25 mouse cellular contexts compared by ENCODE assay signal in genomic region chr7:126338906-126339305, GRCm38 (mm10). TPM values are rescaled to one million over a fixed set of nuclear protein-coding genes. Genes with fewer than 3 reads are reported as not detected.
A peak's percentile ranks its signal among the peaks of the same experiment; 100 is the strongest.
DNase-seq lines count a peak whose midpoint lies in the region; ATAC-seq and TF ChIP-seq lines count a peak whose summit lies in the region.
"Had no signal": no experiment of that assay in that cellular context is flagged by ENCODE, and none has a peak within 500 bp of the region (broad histone marks: within the 10 kb centered on the region; RNA-seq: fewer than 3 reads in every experiment).

No protein-coding gene starts in this region.

- 76% methylated on average over 8 of the region's 8 CpGs for WGBS in heart, embryonic 13.5 days
- 74% methylated on average over 8 of the region's 8 CpGs for WGBS in heart, embryonic 10.5 days
- 84% methylated on average over 8 of the region's 8 CpGs for WGBS in spleen, adult 2 months

- no peak for TF ChIP-seq POLR2A in spleen, adult 2 months (IDR thresholded peaks at IDR 0.05; ENCODE audit: low read depth, low read length)
- no peak for TF ChIP-seq POLR2A in ES-Bruce4 (IDR thresholded peaks at IDR 0.05; ENCODE audit: insufficient read depth, low read length)

- no peaks in the 10 kb centered on the region for H3K9me3 ChIP-seq in heart, embryonic 13.5 days
- no peaks in the 10 kb centered on the region for H3K9me3 ChIP-seq in heart, embryonic 10.5 days
- H3K9me3 ChIP-seq in ES-Bruce4 (replicated peaks; ENCODE audit: control insufficient read depth, insufficient read depth, low read length, poor library complexity, severe bottlenecking), result no peaks in the 10 kb centered on the region
- H3K9me3 ChIP-seq: embryonic facial prominence, embryonic 10.5 days; embryonic facial prominence, embryonic 15.5 days; hindbrain, embryonic 12.5 days; liver, embryonic 12.5 days; midbrain, embryonic 13.5 days; neural tube, embryonic 13.5 days; stomach, embryonic 15.5 days had no signal

- H3K36me3 ChIP-seq in heart, embryonic 13.5 days, result no peaks in the 10 kb centered on the region
- H3K36me3 ChIP-seq in heart, embryonic 10.5 days, result no peaks in the 10 kb centered on the region
- H3K36me3 ChIP-seq in spleen, adult 2 months (ENCODE audit: control insufficient read depth, insufficient read depth, low read length), result no peaks in the 10 kb centered on the region
- no peaks in the 10 kb centered on the region for H3K36me3 ChIP-seq in ES-Bruce4 (ENCODE audit: control insufficient read depth, insufficient read depth, low read length, poor library complexity, severe bottlenecking)
- H3K36me3 ChIP-seq: embryonic facial prominence, embryonic 10.5 days; embryonic facial prominence, embryonic 15.5 days; hindbrain, embryonic 12.5 days; liver, embryonic 12.5 days; midbrain, embryonic 13.5 days; neural tube, embryonic 13.5 days; stomach, embryonic 15.5 days had no signal

- H3K27ac ChIP-seq in heart, embryonic 13.5 days (replicated peaks), result peak overlapping the region; percentile 48; the same call in 1 of the 2 replicates
- no peak overlapping the region for H3K27ac ChIP-seq in heart, embryonic 10.5 days
- H3K27ac ChIP-seq in spleen, adult 2 months (ENCODE audit: insufficient read depth, low read length), result peak overlapping the region; percentile 58
- peak overlapping the region; percentile 31 for H3K27ac ChIP-seq in ES-Bruce4 (ENCODE audit: insufficient read depth, low read length)
- H3K27ac ChIP-seq: embryonic facial prominence, embryonic 10.5 days; embryonic facial prominence, embryonic 15.5 days; heart, adult 2 months; hindbrain, embryonic 12.5 days; kidney, postnatal 0 days; liver, embryonic 12.5 days; midbrain, embryonic 13.5 days; neural tube, embryonic 13.5 days; stomach, embryonic 15.5 days had no signal

- no peak for DNase-seq in heart, embryonic 10.5 days (ENCODE audit: low spot score)
- no peak for DNase-seq in spleen, adult 2 months (ENCODE audit: low read depth in 1 of 2, low spot score in 2 of 2)
- DNase-seq in spleen, postnatal 36 days (ENCODE audit: low spot score in 2 of 2), result no peak
- DNase-seq in thymus, postnatal 4 days, result peak; percentile 57
- DNase-seq: adrenal gland, postnatal 10 days; cerebellum, adult 8-10 months; cerebellum, postnatal 25 days; gastrocnemius, postnatal 25 days; heart, adult 2 months; kidney, adult 8-10 months; liver, postnatal 0 days; lung, postnatal 36 days had no signal

- 0 out of 2 replicates have a peak, but pooled peaks have one; percentile 38 for TF ChIP-seq EP300 in ES-Bruce4 (IDR thresholded peaks at IDR 0.05; ENCODE audit: insufficient read depth, low read depth, low read length)

- H3K4me3 ChIP-seq in heart, embryonic 13.5 days, result no peak overlapping the region
- no peak overlapping the region for H3K4me3 ChIP-seq in heart, embryonic 10.5 days
- no peak overlapping the region for H3K4me3 ChIP-seq in spleen, adult 2 months (ENCODE audit: extremely low read depth, insufficient read depth, insufficient read length)
- no peak overlapping the region for H3K4me3 ChIP-seq in ES-Bruce4 (ENCODE audit: low read depth, low read length)
- H3K4me3 ChIP-seq: embryonic facial prominence, embryonic 10.5 days; embryonic facial prominence, embryonic 15.5 days; heart, adult 2 months; hindbrain, embryonic 12.5 days; liver, embryonic 12.5 days; midbrain, embryonic 13.5 days; neural tube, embryonic 13.5 days; stomach, embryonic 15.5 days had no signal

- peaks cover 13% of the 10 kb centered on the region; the same call in 1 of the 2 replicates for H3K4me1 ChIP-seq in heart, embryonic 13.5 days
- H3K4me1 ChIP-seq in heart, embryonic 10.5 days, result peaks cover 13% of the 10 kb centered on the region; the same call in 1 of the 2 replicates
- peaks cover 3% of the 10 kb centered on the region; the same call in 1 of the 2 replicates for H3K4me1 ChIP-seq in spleen, adult 2 months (ENCODE audit: control insufficient read depth, insufficient read depth, insufficient read length)
- peaks cover 8% of the 10 kb centered on the region for H3K4me1 ChIP-seq in ES-Bruce4 (ENCODE audit: control insufficient read depth, insufficient read depth, low read length)
- H3K4me1 ChIP-seq: embryonic facial prominence, embryonic 10.5 days; embryonic facial prominence, embryonic 15.5 days; hindbrain, embryonic 12.5 days; midbrain, embryonic 13.5 days; neural tube, embryonic 13.5 days; stomach, embryonic 15.5 days had no signal

- TF ChIP-seq CTCF in spleen, adult 2 months (IDR thresholded peaks at IDR 0.05; ENCODE audit: extremely low read depth, insufficient read depth, insufficient read length, insufficient replicate concordance), result no peak
- TF ChIP-seq CTCF in ES-Bruce4 (IDR thresholded peaks at IDR 0.05; ENCODE audit: low read depth, low read length), result no peak

- H3K4me2 ChIP-seq in heart, embryonic 13.5 days, result no peak overlapping the region
- H3K4me2 ChIP-seq: embryonic facial prominence, embryonic 15.5 days; hindbrain, embryonic 12.5 days; liver, embryonic 12.5 days; midbrain, embryonic 13.5 days; neural tube, embryonic 13.5 days; stomach, embryonic 15.5 days had no signal

- no peak for ATAC-seq in heart, embryonic 13.5 days (ENCODE audit: extremely low read depth, insufficient number of reproducible peaks, low FRiP score, low TSS enrichment)
- ATAC-seq in frontal cortex, adult (ENCODE audit: low TSS enrichment), result no peak
- ATAC-seq: forebrain, embryonic 14.5 days; intestine, embryonic 16.5 days; liver, embryonic 12.5 days; liver, postnatal 0 days; midbrain, embryonic 13.5 days had no signal

- no peak overlapping the region for H3K9ac ChIP-seq in heart, embryonic 13.5 days
- H3K9ac ChIP-seq in ES-Bruce4 (ENCODE audit: low read depth, poor library complexity, severe bottlenecking), result no peak overlapping the region
- H3K9ac ChIP-seq: embryonic facial prominence, embryonic 15.5 days; hindbrain, embryonic 12.5 days; liver, embryonic 12.5 days; liver, postnatal 0 days; midbrain, embryonic 13.5 days; neural tube, embryonic 13.5 days; stomach, embryonic 15.5 days had no signal

- H3K27me3 ChIP-seq in heart, embryonic 13.5 days (replicated peaks), result no peaks in the 10 kb centered on the region
- no peaks in the 10 kb centered on the region for H3K27me3 ChIP-seq in heart, embryonic 10.5 days (ENCODE audit: insufficient read depth, poor library complexity, severe bottlenecking)
- H3K27me3 ChIP-seq in spleen, adult 2 months (ENCODE audit: control insufficient read depth, insufficient read depth, low read length), result no peaks in the 10 kb centered on the region
- no peaks in the 10 kb centered on the region for H3K27me3 ChIP-seq in ES-Bruce4 (ENCODE audit: control insufficient read depth, insufficient read depth, low read length, poor library complexity, severe bottlenecking)
- H3K27me3 ChIP-seq: embryonic facial prominence, embryonic 15.5 days; hindbrain, embryonic 12.5 days; liver, embryonic 12.5 days; midbrain, embryonic 13.5 days; neural tube, embryonic 13.5 days; stomach, embryonic 15.5 days had no signal

RNA-seq across cellular contexts. Expression of gene Lat, which starts 30.5 kb away (rescaled TPM):
- polyA plus RNA-seq in heart, embryonic 13.5 days (2015; fragmentation: Nextera tagmentation; extraction: Ambion mirVana), result 3.0 and 3.1 TPM in 2 replicates
- 4.3 and 6.3 TPM in 2 replicates for polyA plus RNA-seq in heart, embryonic 10.5 days (2016; fragmentation: Nextera tagmentation; extraction: Ambion mirVana)
- polyA plus RNA-seq in spleen, adult 2 months (2012; rRNA removed), result 164 and 223 TPM in 2 replicates
- polyA plus RNA-seq in ES-Bruce4 (2011; ENCODE audit: insufficient read depth, insufficient read length, low read depth, missing spikeins), result 3.0 and 4.2 TPM in 2 replicates

RNA-seq across cellular contexts. Expression of gene Spns1, which starts 38.3 kb away (rescaled TPM):
- polyA plus RNA-seq in heart, embryonic 13.5 days (2015; fragmentation: Nextera tagmentation; extraction: Ambion mirVana), result 43.7 and 44.9 TPM in 2 replicates
- 58.2 and 58.9 TPM in 2 replicates for polyA plus RNA-seq in heart, embryonic 10.5 days (2016; fragmentation: Nextera tagmentation; extraction: Ambion mirVana)
- polyA plus RNA-seq in spleen, adult 2 months (2012; rRNA removed), result 115 and 208 TPM in 2 replicates
- polyA plus RNA-seq in ES-Bruce4 (2011; ENCODE audit: insufficient read depth, insufficient read length, low read depth, missing spikeins), result 52.3 and 62.0 TPM in 2 replicates

RNA-seq across cellular contexts. Expression of gene Nfatc2ip, which starts 57.6 kb away (rescaled TPM):
- polyA plus RNA-seq in heart, embryonic 13.5 days (2015; fragmentation: Nextera tagmentation; extraction: Ambion mirVana), result 1.0 and 1.7 TPM in 2 replicates
- polyA plus RNA-seq in heart, embryonic 10.5 days (2016; fragmentation: Nextera tagmentation; extraction: Ambion mirVana), result 1.5 and 1.6 TPM in 2 replicates
- polyA plus RNA-seq in spleen, adult 2 months (2012; rRNA removed), result 9.0 and 10.7 TPM in 2 replicates
- 76.8 and 78.6 TPM in 2 replicates for polyA plus RNA-seq in ES-Bruce4 (2011; ENCODE audit: insufficient read depth, insufficient read length, low read depth, missing spikeins)

Comparison
In these comparisons a context has a peak if more than half of its experiments do, and no peak if none do; other contexts are left out.
1. RNA of gene Lat, which starts 30.5 kb away (polyA plus RNA-seq): 164 to 223 TPM in spleen, adult 2 months; 4.3 to 6.3 TPM in heart, embryonic 10.5 days, 3.0 to 4.2 TPM in ES-Bruce4 and 3.0 to 3.1 TPM in heart, embryonic 13.5 days; every median in the first group is over 10 times any median in the second.